Mouse (Mus musculus) mouse embryonic stem cell (cell line): ENCODE data around the gene Prkd1.
"Not testable (repeated sequence)": the region's sequence is repeated elsewhere in the genome, so short reads cannot be mapped to it uniquely, and the experiment has no call there.

ENCODE experiments used
- in situ Hi-C, 2 experiments: fragments of 300-500 bp; cut with MboI; formaldehyde crosslinking; loops; 1 replicate in 1 of 2; 3 replicates in 1 of 2; pipeline ENCODE4 v1.14.3; 2019 to 2020; ENCODE audit warnings: low sequenced_read_pairs in 2 of 2, low pct_unique_long_range_greater_than_20kb in 1 of 2, mixed read lengths in 1 of 2; ENCODE audit not compliant: unreplicated experiment in 1 of 2

Gene Prkd1

GRCm38 (mm10) chr12:50648671-50649541 is at the start of gene Prkd1:
Prkd1 (minus strand) TSS chr12:50649098.
- in situ Hi-C loops: no loop called here

GRCm38 (mm10) chr12:50697492-50697891 is 48.6 kb upstream of the Prkd1 start:
- in situ Hi-C loops: no loop called here

- in situ Hi-C loops: no loop called here
Observed at GRCm38 (mm10) chr12:50648176-50648670, 675 bp downstream of the Prkd1 start.

GRCm38 (mm10) chr12:50646857-50647256 is 2.0 kb downstream of the Prkd1 start:
- in situ Hi-C loops: no loop called here

- in situ Hi-C loops: no loop called here
Observed at GRCm38 (mm10) chr12:50642671-50643070, 6.2 kb downstream of the Prkd1 start.

- in situ Hi-C loops: no loop called here
Observed at GRCm38 (mm10) chr12:50640171-50640570, 8.7 kb downstream of the Prkd1 start.

GRCm38 (mm10) chr12:50634436-50634835 is 14.5 kb downstream of the Prkd1 start:
- in situ Hi-C loops: no loop called here

GRCm38 (mm10) chr12:50626100-50626499 is 22.8 kb downstream of the Prkd1 start:
- in situ Hi-C loops: not testable (repeated sequence)

- in situ Hi-C loops: no loop called here
Observed at GRCm38 (mm10) chr12:50624175-50624574, 24.7 kb downstream of the Prkd1 start.

GRCm38 (mm10) chr12:50615852-50616251 is 33.0 kb downstream of the Prkd1 start:
- in situ Hi-C loops: no loop called here

GRCm38 (mm10) chr12:50614341-50614740 is 34.6 kb downstream of the Prkd1 start:
- in situ Hi-C loops: no loop called here

GRCm38 (mm10) chr12:50606703-50607500 is 42.0 kb downstream of the Prkd1 start:
- in situ Hi-C loops: no loop called here

- in situ Hi-C loops: no loop called here
Observed at GRCm38 (mm10) chr12:50599370-50599769, 49.5 kb downstream of the Prkd1 start.

GRCm38 (mm10) chr12:50598053-50598988 is 50.6 kb downstream of the Prkd1 start:
- in situ Hi-C loops: no loop called here

GRCm38 (mm10) chr12:50597467-50597866 is 51.4 kb downstream of the Prkd1 start:
- in situ Hi-C loops: no loop called here

GRCm38 (mm10) chr12:50595777-50596176 is 53.1 kb downstream of the Prkd1 start:
- in situ Hi-C loops: no loop called here

- in situ Hi-C loops: no loop called here
Observed at GRCm38 (mm10) chr12:50594506-50594905, 54.4 kb downstream of the Prkd1 start.

- in situ Hi-C loops: no loop called here
Observed at GRCm38 (mm10) chr12:50593481-50593880, 55.4 kb downstream of the Prkd1 start.
